8 mouse cellular contexts compared by ENCODE assay signal in genomic region chr5:137533117-137533827, GRCm38 (mm10). TPM values are rescaled to one million over a fixed set of nuclear protein-coding genes. Genes with fewer than 3 reads are reported as not detected.
A peak's percentile ranks its signal among the peaks of the same experiment; 100 is the strongest.
DNase-seq lines count a peak whose midpoint lies in the region; ATAC-seq lines count a peak whose summit lies in the region.

TSS of gene Epo (minus strand) at chr5:137533242.
TSS of gene Gnb2 (minus strand) at chr5:137533510.

- H3K9me3 ChIP-seq in hindbrain, embryonic 15.5 days, result no peaks in the 10 kb centered on the region

- H3K4me1 ChIP-seq in hindbrain, embryonic 15.5 days (replicated peaks), result peaks cover 28% of the 10 kb centered on the region

- ATAC-seq in hindbrain, embryonic 15.5 days (ENCODE audit: low FRiP score, low read depth), result peak; percentile 68

- H3K36me3 ChIP-seq in hindbrain, embryonic 15.5 days, result peaks cover 11% of the 10 kb centered on the region

- H3K27me3 ChIP-seq in hindbrain, embryonic 15.5 days, result no peaks in the 10 kb centered on the region

- H3K9ac ChIP-seq in hindbrain, embryonic 15.5 days, result peak within 1 kb of the TSS; percentile 95

- peak within 1 kb of the TSS; percentile 82 for H3K4me2 ChIP-seq in hindbrain, embryonic 15.5 days

- peak within 1 kb of the TSS; percentile 97 for H3K27ac ChIP-seq in hindbrain, embryonic 15.5 days (replicated peaks)

- H3K4me3 ChIP-seq in hindbrain, embryonic 15.5 days, result peak within 1 kb of the TSS; percentile 76

- WGBS in hindbrain, embryonic 15.5 days, result 0% methylated on average over 40 of the region's 40 CpGs

- DNase-seq in T-cell, adult 2 months (ENCODE audit: low spot score), result peak; percentile 94
- peak; percentile 97 to 99 for DNase-seq in cerebellum, postnatal 36 days
- DNase-seq in frontal cortex, postnatal 36 days (ENCODE audit: low spot score in 2 of 2), result peak; percentile 95 to 96
- DNase-seq in left cerebral cortex, adult 11 months (ENCODE audit: low spot score), result peak; percentile 95
- DNase-seq in lung, postnatal 4 days, result peak; percentile 99
- peak; percentile 98 for DNase-seq in retina, postnatal 7 days (ENCODE audit: low read depth, low spot score)
- DNase-seq in urinary bladder, adult 2 months (ENCODE audit: low spot score), result peak; percentile 92

RNA-seq across cellular contexts. Expression of gene Epo, which starts in this region (rescaled TPM):
- not detected in 2 replicates for polyA plus RNA-seq in hindbrain, embryonic 15.5 days (2015; fragmentation: Nextera tagmentation; extraction: Ambion mirVana)
- not detected in 2 replicates for polyA plus RNA-seq in urinary bladder, adult 2 months (2012; rRNA removed)

RNA-seq across cellular contexts. Expression of gene Gnb2, which starts in this region (rescaled TPM):
- 516 and 544 TPM in 2 replicates for polyA plus RNA-seq in hindbrain, embryonic 15.5 days (2015; fragmentation: Nextera tagmentation; extraction: Ambion mirVana)
- polyA plus RNA-seq in urinary bladder, adult 2 months (2012; rRNA removed), result 363 and 433 TPM in 2 replicates

Comparison
In these comparisons a context has a peak if more than half of its experiments do, and no peak if none do; other contexts are left out.
1. Peak in every context shown above with its lines: DNase-seq, ATAC-seq, H3K4me3 ChIP-seq and H3K27ac ChIP-seq.